12 mouse cellular contexts compared by ENCODE assay signal in genomic region chr5:113951693-113952071, GRCm38 (mm10). TPM values are rescaled to one million over a fixed set of nuclear protein-coding genes. Genes with fewer than 3 reads are reported as not detected.
A peak's percentile ranks its signal among the peaks of the same experiment; 100 is the strongest.
DNase-seq lines count a peak whose midpoint lies in the region; ATAC-seq and TF ChIP-seq lines count a peak whose summit lies in the region.
"Had no signal": no experiment of that assay in that cellular context is flagged by ENCODE, and none has a peak within 500 bp of the region (broad histone marks: within the 10 kb centered on the region; RNA-seq: fewer than 3 reads in every experiment).

No protein-coding gene starts in this region.

- peak; percentile 19; the same call in 1 of the 2 replicates for ATAC-seq in heart, embryonic 14.5 days (ENCODE audit: insufficient number of reproducible peaks, insufficient read depth, low FRiP score, low read depth)
- ATAC-seq in megakaryocyte-erythroid progenitor cell, adult 5-6 weeks (replicated peaks; ENCODE audit: low FRiP score, low TSS enrichment, poor library complexity, severe bottlenecking), result peak; percentile 68

- H3K27ac ChIP-seq in heart, embryonic 14.5 days (replicated peaks in 1 of 2; ENCODE audit: control insufficient read depth in 1 of 2, insufficient read depth in 1 of 2, low read depth in 2 of 2, low read length in 2 of 2), result peak overlapping the region; percentile 72 to 79
- no peak overlapping the region; the same call in 1 of the 2 replicates for H3K27ac ChIP-seq in heart, adult 2 months
- H3K27ac ChIP-seq: limb, embryonic 12.5 days had no signal

- TF ChIP-seq POLR2A in heart, adult 2 months (IDR thresholded peaks at IDR 0.05; ENCODE audit: insufficient read depth, low read depth, low read length), result no peak

- H3K9me3 ChIP-seq in heart, embryonic 14.5 days (ENCODE audit: control insufficient read depth, low read length), result no peaks in the 10 kb centered on the region
- H3K9me3 ChIP-seq in erythroblast, embryonic 14.5 days (ENCODE audit: control insufficient read depth, low read length), result no peaks in the 10 kb centered on the region
- H3K9me3 ChIP-seq: limb, embryonic 12.5 days had no signal

- 0 out of 2 replicates have a peak overlapping the region, but pooled peaks have one; percentile 1 for H3K4me2 ChIP-seq in heart, embryonic 14.5 days (ENCODE audit: low read length)
- H3K4me2 ChIP-seq: limb, embryonic 12.5 days had no signal

- no peak overlapping the region for H3K4me3 ChIP-seq in heart, embryonic 14.5 days (ENCODE audit: control insufficient read depth in 1 of 2, insufficient read depth in 1 of 2, low read depth in 1 of 2, low read length in 2 of 2)
- H3K4me3 ChIP-seq in heart, adult 2 months, result no peak overlapping the region
- peak overlapping the region; percentile 43 for H3K4me3 ChIP-seq in erythroblast, embryonic 14.5 days (replicated peaks)
- H3K4me3 ChIP-seq: hindbrain, embryonic 10.5 days; limb, embryonic 12.5 days had no signal

- DNase-seq in heart, adult 2 months, result no peak
- DNase-seq in ovary, adult 18-20 months (ENCODE audit: low spot score), result peak; percentile 61
- DNase-seq in ovary, postnatal 14 days (ENCODE audit: low spot score), result no peak
- no peak for DNase-seq in cerebellum, postnatal 36 days
- no peak for DNase-seq in cerebellum, postnatal 25 days

- no peaks in the 10 kb centered on the region for H3K27me3 ChIP-seq in heart, embryonic 14.5 days (ENCODE audit: control insufficient read depth, insufficient read depth, low read length)
- H3K27me3 ChIP-seq in heart, adult 2 months (ENCODE audit: control insufficient read depth, insufficient read depth, low read length), result no peaks in the 10 kb centered on the region
- H3K27me3 ChIP-seq in erythroblast, embryonic 14.5 days (ENCODE audit: control insufficient read depth), result no peaks in the 10 kb centered on the region
- H3K27me3 ChIP-seq: limb, embryonic 12.5 days had no signal

- H3K79me2 ChIP-seq in heart, adult 2 months (replicated peaks; ENCODE audit: control insufficient read depth, insufficient read depth, low read length), result no peaks in the 10 kb centered on the region

- no peak for TF ChIP-seq EP300 in heart, adult 2 months (IDR thresholded peaks at IDR 0.05; ENCODE audit: insufficient read depth, low read depth, low read length)

- peak overlapping the region; percentile 60 for H3K9ac ChIP-seq in heart, embryonic 14.5 days (ENCODE audit: low read length)
- H3K9ac ChIP-seq in heart, adult 2 months (ENCODE audit: low read depth, low read length), result no peak overlapping the region
- H3K9ac ChIP-seq: limb, embryonic 12.5 days had no signal

- peaks cover 22 to 41% of the 10 kb centered on the region in 2 experiments for H3K4me1 ChIP-seq in heart, embryonic 14.5 days (ENCODE audit: control insufficient read depth in 2 of 2, insufficient read depth in 2 of 2, low read length in 2 of 2)
- peaks cover 2% of the 10 kb centered on the region; the same call in 1 of the 2 replicates for H3K4me1 ChIP-seq in heart, adult 2 months (ENCODE audit: control insufficient read depth, insufficient read depth, low read length)
- peaks cover 45% of the 10 kb centered on the region for H3K4me1 ChIP-seq in erythroblast, embryonic 14.5 days (ENCODE audit: control insufficient read depth)
- H3K4me1 ChIP-seq: limb, embryonic 12.5 days had no signal

- WGBS in heart, embryonic 14.5 days, result 8% methylated on average over 11 of the region's 11 CpGs
- 51% methylated on average over 11 of the region's 11 CpGs for WGBS in heart, adult 2 months

- no peak for TF ChIP-seq CTCF in heart, adult 2 months (IDR thresholded peaks at IDR 0.05)

- intact Hi-C loops in heart, adult 2 months (cut with DNase I), result loop anchor here (5.0 kb wide), 1 partner anchor 179 kb away; the partner anchor contains the start of genes Iscu and Sart3

- peaks cover 74% of the 10 kb centered on the region for H3K36me3 ChIP-seq in heart, embryonic 14.5 days (ENCODE audit: control insufficient read depth, insufficient read depth, low read length)
- H3K36me3 ChIP-seq in heart, adult 2 months (ENCODE audit: control insufficient read depth, insufficient read depth, low read length), result no peaks in the 10 kb centered on the region
- H3K36me3 ChIP-seq in erythroblast, embryonic 14.5 days (ENCODE audit: control insufficient read depth), result peaks cover 100% of the 10 kb centered on the region

RNA-seq across cellular contexts. Expression of gene Ssh1, which starts 42.0 kb away (rescaled TPM):
- polyA plus RNA-seq in heart, embryonic 14.5 days (2014; fragmentation: Nextera tagmentation; extraction: Ambion mirVana), result 15.1 and 16.4 TPM in 2 replicates
- total RNA-seq in heart, adult 2 months (2021), result 10 to 100 TPM; 13.4 to 15.2 TPM
- 7.4 and 9.8 TPM in 2 replicates for polyA plus RNA-seq in heart, adult 2 months (2012; rRNA removed)
- 3.3 TPM in 2 replicates for polyA plus RNA-seq in erythroblast, embryonic 14.5 days (2012)
- total RNA-seq in megakaryocyte-erythroid progenitor cell, adult 5-6 weeks (2014; fragmentation: Nextera tagmentation), result 12.5 and 20.6 TPM in 2 replicates
- total RNA-seq in megakaryocyte-erythroid progenitor cell, adult 5-6 weeks (2017), result 3.7 and 5.1 TPM in 2 replicates

RNA-seq across cellular contexts. Expression of gene Coro1c, which starts 43.1 kb away (rescaled TPM):
- 84.9 and 88.2 TPM in 2 replicates for polyA plus RNA-seq in heart, embryonic 14.5 days (2014; fragmentation: Nextera tagmentation; extraction: Ambion mirVana)
- total RNA-seq in heart, adult 2 months (2021), result 10 to 100 TPM; 24.6 to 30.1 TPM
- polyA plus RNA-seq in heart, adult 2 months (2012; rRNA removed), result 24.1 and 27.9 TPM in 2 replicates
- 2.0 and 2.4 TPM in 2 replicates for polyA plus RNA-seq in erythroblast, embryonic 14.5 days (2012)
- total RNA-seq in megakaryocyte-erythroid progenitor cell, adult 5-6 weeks (2014; fragmentation: Nextera tagmentation), result 56.5 and 80.4 TPM in 2 replicates
- 75.7 and 78.0 TPM in 2 replicates for total RNA-seq in megakaryocyte-erythroid progenitor cell, adult 5-6 weeks (2017)

RNA-seq across cellular contexts. Expression of gene Dao, which starts 51.8 kb away (rescaled TPM):
- not detected in 2 replicates for polyA plus RNA-seq in heart, embryonic 14.5 days (2014; fragmentation: Nextera tagmentation; extraction: Ambion mirVana)
- not detected for total RNA-seq in heart, adult 2 months (2021)
- not detected in 2 replicates for polyA plus RNA-seq in heart, adult 2 months (2012; rRNA removed)
- not detected in 2 replicates for polyA plus RNA-seq in erythroblast, embryonic 14.5 days (2012)
- total RNA-seq in megakaryocyte-erythroid progenitor cell, adult 5-6 weeks (2014; fragmentation: Nextera tagmentation), result not detected in 2 replicates
- total RNA-seq in megakaryocyte-erythroid progenitor cell, adult 5-6 weeks (2017), result not detected in 2 replicates
- total RNA-seq: layer of hippocampus, postnatal 10 days; monocyte, adult 5-6 weeks had no signal
- polyA plus RNA-seq: hindbrain, embryonic 10.5 days; limb, embryonic 12.5 days had no signal
